Mouse (Mus musculus): ENCODE data around the gene Ppie.
"Not testable (repeated sequence)": the region's sequence is repeated elsewhere in the genome, so short reads cannot be mapped to it uniquely, and the experiment has no call there.

Gene Ppie

DNA sequence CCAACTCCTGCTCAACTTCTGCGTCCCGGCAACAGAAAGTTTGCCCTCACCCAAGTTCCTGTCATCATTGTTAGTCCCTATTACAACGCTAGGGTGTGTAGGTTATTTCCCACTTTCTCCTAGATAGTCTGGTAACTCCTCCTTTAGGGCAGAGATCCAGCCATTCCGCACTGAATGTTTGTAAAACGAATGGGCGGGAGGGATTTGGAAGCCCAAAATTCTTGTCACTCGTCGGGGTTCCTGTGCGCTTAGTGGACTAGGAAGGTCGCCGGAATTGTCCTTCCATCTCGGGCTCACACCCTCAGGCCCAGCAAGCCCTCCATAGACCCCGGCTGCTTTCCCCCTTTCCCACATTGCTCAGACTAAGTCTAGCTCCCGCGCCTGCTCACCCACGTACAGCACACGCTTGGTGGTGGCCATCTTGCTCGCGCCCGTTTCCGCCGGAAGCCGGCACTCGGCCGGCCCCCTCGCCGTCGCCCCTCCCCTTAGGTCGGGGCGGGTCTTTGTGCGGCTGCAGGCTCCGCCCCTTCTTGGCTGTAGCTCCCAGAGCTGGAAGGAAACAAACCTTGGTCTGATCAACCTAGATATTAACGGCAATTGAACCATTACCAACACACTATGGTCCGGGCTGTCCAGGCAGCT lies at the start of gene Ppie:
TSS of gene Ppie (minus strand) at position 439 of the 642 bp plus-strand sequence.
- DNase-seq: peak; percentile 92

DNA sequence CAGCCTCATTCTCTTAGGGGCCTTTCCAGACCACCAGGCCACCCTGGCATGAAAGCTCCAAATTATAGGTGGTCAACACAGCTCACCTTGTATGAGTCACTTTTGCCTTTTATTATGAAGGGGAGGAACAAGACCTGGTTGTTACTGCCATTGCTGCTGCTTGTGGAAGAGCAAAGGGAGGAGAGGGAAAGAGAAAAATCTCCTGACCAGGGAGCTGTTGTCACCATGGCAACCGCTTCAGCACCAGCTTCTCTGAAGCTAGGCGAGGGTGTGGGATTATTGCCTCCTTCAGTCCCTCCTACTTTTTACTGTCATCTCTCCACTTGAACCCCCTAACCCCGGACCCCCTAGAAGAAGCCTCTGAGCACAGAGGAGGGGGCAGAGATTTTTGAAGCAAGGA lies 45.1 kb upstream of the Ppie start:
- peak; percentile 42 for DNase-seq

DNA sequence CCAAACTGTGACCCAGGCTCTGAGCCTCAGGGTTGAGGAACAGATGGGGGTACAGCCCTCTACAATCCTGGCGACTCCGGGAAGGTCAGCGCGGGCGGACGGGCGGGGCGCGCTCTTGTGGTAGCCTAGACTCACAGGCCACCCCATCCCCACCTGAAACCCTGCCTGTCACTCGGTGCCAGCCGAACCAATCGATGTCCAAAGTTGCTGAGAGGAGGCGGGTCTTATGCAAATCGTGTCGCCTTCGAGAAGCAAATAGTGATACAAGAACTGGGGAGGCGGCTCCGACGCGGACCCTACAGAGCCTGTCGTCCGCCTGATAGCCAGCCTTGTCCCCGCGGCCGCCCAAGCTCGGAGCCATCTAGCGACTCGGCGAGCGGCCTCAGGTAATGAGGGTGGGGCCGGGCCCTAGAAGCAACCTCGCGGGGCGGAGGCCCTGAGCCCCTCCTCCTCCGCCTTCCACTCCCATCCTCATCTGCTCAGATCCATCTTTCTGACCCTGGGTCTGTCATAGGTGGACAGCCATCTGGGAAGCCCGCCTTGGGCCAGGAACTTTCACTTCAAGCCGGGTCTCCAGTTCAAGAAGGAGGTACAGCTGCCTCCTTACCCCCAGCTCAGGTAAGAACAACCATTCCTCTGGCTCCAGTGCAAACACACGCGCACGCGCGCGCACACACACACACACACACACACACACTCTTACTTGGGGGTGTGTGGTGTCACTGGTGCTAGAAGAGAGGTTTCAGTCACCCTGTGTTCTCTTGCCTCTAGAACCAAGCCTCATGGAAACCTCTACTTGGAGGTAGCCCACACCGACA lies 43.7 kb upstream of the Ppie start:
- peak; percentile 90 for DNase-seq

DNA sequence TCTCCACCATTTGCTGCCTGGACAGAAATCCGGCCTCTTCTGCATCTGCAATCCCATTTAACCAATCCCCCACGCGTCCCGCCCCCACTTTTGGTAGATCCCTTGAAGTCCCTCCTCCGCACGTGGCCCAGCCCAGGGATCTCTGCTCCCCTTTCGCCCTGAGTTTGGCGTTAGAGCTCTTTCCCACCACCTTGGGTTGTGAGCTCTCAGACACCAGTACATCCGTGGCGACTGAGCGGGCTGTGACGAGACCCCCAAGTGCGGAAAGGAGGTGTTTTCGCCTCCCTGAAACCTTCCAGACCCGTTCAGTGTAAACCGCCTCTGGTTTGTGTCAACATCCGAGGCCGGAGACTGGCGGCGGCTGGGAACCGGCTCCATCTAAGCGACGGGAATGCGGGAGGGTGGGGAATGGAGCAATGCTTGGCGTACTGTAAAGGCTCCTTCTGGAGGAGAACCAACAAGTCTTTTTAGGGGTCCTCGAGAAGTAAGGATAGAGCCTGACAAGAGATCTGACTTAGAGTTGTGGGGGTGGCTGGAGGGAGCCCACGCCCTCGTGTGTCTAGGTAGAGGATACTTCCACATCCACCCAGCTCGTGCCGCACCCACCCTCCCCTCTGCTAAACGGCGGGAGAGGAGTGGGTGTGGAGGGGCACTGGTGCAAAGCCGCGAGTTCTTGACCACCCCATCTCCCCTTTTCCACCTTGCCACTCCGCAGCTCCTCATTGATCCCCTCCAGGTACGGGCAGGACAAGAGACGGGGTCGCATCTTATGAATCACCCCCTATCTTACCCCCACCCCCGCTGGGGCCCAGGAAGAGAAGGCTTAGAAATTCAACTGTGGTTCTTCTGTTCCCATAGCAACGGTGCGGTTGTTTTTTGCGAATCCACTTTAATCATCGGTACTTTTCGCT lies 42.8 kb upstream of the Ppie start, which contains the start of gene Hpcal4:
TSS of gene Hpcal4 (plus strand) at position 900 of the 911 bp plus-strand sequence.
- DNase-seq: peak; percentile 66

DNA sequence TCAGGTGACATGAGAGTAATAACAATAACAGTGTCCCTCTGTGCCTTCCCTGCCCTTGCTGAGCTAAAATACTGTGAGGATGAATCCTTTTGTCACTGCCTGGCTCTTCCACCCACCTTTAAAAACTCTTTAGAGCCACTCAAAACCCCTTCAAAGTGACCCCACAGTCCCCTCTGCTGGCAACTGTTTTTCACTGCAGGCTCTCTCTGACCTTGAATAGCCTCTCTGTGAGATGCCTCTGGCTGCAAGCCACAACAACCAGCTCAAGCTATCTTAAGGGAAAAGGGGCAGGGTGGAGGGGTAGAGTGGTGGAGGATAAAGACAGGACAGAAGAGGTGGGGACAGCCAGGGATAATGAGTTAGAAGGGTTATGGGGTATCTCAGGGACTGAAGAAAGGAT lies 32.1 kb upstream of the Ppie start:
- DNase-seq: peak; percentile 42

DNA sequence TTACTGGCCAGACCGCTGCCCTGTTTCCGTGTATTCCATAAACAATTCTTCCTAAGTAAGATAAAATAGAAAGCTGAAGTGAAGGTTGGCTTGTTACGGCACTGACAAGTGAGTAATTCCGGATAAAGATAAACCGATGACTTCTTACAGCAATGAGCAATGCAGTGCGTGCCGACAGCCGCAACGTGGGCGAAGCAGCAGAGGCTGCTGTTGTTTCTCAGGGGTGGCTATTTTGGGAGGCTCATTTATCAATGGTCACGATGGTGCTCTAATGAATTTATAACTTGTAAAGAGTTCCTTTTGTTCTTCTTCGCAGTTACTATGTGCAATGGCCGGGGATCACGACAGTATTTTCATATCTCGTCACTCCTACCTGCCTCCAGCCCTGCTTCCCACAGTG lies 24.4 kb upstream of the Ppie start:
- DNase-seq: no peak

DNA sequence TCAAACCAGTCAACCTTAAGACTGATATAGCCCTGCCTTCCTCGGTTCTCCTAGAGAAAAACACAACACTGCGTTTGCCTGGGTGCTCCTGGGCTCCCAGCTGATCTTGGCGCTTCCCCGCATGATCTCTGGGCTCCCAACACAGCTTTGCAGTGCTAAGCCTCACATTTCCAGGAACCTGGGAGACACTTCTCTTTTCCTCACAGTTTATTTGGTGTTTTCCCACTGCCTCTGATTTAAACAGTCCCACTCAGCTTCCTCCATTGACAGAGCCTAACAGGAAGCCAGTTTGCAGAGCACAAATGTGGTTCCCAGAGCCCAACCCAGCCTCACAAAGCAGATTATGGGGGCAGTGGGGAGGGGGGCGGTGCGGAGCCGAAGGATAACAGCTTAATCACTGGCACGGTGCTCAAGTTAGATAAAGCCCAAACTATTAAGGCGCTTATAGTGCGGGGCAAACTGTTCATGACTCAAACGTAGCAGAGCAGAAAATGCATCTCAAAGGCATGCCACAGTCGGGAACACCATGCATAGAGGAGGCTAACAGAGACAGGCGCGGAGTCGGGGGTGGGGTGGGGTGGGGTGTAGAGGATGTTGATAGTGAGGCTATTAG lies 22.7 kb upstream of the Ppie start:
- peak; percentile 78 for DNase-seq

DNA sequence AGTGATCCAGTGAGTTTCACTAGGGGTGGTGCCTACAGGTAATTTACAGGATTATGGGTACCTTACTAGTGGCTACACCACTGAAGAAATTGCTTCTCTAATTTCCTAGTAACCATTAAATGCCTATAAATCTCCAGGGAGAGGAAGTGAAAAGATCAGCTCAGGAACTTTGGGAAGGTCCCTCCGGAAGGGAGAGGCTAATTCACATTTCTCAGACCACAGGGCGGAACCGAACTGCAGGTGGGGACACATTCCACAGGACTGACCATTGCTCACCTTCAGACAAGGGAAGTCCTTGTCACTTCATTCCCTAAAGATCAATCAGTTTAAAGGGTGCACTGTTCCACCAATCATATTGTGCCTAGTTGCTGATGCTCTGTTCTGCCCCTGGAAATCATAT lies 21.5 kb upstream of the Ppie start:
- not testable (repeated sequence) for DNase-seq

DNA sequence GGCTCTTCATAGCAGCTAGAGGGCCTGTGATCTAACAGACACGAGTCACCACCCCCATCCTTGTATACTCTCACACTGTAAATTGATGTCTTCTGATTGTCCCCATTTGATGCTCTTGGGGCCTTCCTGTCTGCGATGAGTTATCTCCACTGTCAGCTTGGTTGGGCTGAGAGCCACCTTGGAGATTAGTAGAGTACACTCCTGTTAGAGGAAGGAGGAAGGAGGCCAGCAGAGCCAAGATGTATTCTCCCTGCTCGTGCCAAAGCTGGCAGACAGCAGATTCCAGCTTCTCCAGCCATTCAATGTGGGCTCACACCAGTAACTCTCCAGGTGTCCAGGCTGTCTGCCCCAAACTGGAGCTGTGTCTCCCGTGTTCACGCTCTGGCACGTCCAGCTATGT lies 20.8 kb upstream of the Ppie start:
- no peak for DNase-seq

DNA sequence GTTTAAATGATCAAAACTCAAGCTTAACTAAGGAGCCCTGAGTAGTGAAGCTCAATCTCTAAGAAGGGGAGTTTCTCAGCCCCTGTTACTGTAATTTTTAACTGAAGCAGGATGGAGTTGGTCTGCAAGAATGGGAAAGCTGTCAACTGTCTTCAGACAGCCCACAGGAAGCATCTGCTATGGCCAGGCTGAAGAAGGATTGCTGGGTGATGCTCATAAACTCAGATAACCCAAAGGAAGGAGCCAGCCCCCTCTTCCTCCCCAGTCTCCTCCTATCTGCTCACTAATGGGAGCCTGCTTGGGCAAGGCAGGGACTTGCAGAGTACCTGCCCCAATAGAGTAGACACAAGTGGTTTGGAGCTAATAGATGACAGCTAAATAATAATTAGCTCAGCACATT lies 16.1 kb upstream of the Ppie start:
- DNase-seq: no peak

DNA sequence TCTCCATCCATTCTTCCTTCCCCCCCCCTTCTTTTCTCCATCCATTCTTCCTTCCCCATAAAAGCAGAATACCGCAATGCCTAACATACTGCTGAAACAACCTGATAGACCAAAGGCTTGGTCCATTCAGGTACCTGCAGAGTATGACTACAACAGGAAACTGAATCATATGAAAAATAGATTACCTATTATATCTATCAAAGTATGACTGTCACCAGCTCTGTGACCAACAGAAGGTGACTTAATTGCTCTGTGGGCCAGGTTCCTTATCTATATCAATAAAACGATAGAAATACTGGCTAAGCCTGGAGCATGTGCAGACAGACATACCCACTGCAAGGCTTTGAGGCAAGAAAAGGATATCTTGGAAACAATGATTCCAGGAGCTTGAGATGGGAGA lies 15.7 kb upstream of the Ppie start:
- no peak for DNase-seq

DNA sequence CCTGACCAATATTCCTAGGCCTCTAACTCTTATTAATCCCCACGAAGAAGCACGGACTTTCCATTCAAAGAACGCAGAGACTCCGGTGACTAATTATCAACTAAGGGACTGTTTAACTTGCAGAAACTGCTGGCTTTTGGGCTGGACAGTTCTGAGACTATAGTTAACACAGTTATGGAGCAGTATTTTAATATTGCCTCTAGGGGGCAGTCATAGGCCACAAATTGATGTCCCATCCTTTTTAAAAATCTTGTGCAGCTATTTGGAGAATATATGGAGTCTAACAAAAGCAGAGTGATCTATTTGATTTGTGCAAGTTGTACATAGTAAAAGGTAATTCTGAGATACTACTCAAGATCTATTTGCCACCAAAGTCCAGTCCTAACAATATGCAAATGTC lies 15.3 kb upstream of the Ppie start:
- DNase-seq: peak; percentile 68

DNA sequence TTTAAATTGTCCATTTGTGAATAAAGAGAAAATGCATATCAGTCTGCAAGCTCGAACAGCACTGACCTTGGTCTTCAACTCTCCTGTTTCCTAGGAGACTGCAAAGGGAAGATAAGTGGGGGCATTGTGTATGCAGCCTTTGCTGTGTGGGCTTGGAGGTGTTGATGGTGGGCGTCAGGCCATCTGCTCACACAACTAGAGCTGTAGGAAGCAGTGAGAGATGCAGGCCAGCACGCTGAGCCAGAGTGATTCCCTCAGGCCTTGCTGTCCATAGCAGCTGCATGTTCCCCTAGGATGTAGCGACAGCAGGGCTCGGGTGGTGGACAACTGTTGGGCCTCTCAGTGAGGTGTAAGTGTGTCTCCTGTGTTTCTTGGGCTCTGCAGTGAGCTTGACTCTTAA lies 13.2 kb upstream of the Ppie start:
- DNase-seq: peak; percentile 67

DNA sequence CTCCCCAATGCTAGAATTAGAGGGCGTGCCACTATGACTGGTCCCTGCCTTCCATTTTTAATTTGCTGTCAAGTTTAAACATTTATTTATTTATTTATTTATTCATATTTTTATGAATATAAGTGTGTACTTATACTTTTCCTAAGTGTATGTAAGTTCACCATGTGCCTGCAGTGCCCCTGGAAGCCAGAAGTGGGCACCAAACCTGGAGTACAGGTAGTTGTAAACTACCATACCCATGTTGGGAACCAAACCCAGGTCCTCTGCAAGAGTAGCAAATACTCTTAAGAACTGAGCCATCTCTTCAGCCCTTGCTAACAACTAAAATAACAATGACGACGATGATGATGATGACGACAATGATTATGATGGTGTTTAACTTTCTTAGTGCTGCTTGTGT lies 12.3 kb upstream of the Ppie start:
- no peak for DNase-seq

DNA sequence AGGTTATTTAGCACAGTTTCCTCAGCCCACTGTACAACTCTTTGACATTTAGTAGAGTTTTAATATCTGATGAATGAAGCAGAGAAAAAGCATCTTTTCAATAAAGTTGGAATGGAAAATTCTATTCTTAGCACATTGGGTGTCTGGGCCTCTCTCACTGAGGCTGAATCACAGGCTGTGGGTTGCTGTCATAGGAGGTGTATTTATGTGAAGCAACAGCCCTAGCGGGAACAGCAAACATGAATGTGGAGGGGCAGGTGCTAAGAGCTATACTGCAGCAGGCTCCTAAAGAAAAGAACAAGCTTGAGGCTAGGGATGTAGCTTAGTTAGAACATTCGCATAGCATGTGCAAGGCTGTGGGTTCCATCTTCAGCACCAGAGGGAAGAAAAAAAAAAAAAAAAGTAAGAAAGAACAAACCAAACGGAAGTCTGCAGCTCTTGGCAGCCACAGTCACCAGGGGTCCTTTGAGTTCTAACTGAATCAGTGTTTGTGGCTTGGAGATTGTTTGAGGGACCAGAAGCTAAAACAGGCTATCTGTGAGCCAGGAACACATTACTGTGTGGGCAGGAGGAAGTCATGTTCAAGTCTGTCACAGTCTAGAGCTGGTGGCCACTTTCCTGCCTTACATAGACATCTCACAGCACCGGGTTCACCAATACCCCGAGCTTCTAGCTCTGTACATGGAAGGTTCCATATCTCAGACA lies 7.8 kb upstream of the Ppie start:
- no peak for DNase-seq

DNA sequence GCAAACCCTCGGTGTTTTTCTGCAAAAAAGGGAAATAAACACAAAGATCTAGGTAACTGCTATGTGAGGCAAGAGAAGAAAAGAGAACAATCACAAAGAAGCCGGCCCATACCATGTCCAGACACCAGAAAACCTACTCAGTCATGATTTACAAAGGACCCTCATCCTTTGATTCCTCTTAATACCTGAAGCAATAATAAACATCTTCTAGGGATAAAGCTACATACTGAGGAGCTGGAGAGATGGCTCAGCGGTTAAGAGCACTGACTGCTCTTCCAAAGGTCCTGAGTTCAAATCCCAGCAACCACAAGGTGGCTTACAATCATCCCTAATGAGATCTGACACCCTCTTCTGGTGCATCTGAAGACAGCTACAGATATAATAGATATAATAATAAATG lies 2.2 kb downstream of the Ppie start:
- DNase-seq: no peak

DNA sequence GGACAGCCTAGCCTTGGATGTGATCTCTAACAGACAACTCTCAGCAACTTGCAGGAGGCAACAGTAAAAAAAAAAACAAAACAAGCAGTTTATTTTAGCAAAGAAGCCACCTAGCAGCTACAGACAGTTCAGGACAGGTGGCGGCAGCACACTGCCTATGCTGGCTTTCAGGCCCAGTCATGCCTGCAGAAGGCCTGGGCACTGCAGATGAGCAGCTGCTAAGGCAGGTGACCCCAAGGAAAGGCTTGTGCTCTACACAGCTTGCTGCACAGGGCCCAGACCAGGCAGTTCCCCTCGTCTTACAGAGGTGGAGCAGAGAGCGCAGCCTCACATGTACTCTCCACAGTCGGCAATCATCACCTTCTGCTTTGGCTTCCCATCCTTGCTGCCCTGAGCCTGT lies 12.7 kb downstream of the Ppie start:
- no peak for DNase-seq

DNA sequence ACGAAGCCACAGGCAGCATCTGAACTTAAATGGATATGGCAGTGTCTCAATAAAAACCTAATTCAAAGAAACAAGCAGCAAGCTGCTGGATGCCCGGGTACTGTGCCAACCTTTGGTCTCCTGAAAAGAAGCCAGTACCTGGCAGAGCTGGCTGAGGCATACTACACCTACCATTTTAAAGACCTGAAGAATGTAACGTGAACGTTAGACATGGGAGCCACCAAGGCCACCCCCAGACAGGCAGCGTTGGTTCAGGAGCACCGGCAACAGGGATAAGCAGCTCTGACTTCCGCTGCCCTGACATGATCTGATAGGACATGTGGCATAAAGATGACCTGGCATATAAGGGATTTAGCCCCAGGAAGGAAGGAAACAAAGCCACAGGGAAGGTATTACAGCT lies 13.1 kb downstream of the Ppie start:
- DNase-seq: no peak

DNA sequence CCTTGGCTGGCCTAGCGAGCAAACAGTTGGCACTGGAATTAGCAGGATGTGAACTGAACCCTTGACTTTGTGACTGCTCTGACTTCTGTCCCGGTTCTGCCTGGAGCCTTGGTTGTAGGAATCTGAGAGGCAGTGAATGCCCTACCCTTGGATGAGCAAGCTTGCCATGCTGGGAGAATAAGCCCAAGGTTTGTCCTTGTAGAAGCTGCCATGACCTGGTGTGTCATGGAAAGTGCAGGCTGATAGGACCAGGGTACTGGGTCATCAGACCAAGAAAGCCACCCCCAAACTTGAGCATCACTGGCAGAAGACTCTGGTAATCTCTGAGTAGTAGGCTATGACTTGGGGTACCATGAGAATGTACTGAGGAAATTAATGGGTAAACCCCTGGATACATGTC lies 18.5 kb downstream of the Ppie start:
- DNase-seq: no peak

DNA sequence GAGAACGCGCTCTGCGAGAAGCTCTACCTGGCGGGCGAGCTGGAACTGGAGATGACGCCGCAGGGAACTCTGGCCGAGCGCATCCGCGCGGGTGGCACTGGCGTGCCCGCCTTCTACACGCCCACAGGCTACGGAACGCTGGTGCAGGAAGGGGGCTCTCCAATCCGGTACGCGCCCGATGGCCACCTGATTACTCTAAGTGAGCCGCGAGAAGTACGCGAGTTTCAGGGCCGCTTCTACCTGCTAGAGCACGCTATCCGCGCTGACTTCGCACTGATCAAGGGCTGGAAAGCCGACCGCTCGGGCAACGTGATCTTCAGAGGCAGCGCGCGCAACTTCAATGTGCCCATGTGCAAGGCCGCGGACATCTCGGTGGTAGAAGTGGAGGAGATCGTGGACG lies 23.1 kb downstream of the Ppie start:
- peak; percentile 48 for DNase-seq

DNA sequence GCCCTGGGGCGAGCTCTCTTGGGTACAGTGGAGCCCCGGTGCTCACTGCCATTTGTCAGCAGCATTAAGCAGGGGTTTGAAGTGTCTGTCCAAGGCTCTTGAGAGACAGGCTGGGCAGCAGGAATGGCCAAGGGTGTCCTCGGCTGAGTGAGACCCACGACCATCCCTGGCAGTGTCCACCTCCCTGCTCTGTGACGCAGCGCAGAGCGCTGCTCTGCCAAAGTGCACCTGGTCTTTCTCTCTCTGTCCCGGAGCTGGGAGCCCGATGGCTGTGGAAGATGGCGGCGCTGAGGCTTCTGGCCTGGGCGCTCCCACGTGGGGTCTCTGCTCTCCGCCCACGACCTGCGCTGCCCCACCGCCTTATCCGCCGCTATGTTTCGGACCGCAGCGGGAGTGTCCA lies 23.7 kb downstream of the Ppie start, which contains the start of gene Oxct2b:
TSS of gene Oxct2b (plus strand) at position 256 of the 400 bp plus-strand sequence.
- peak; percentile 43 for DNase-seq

DNA sequence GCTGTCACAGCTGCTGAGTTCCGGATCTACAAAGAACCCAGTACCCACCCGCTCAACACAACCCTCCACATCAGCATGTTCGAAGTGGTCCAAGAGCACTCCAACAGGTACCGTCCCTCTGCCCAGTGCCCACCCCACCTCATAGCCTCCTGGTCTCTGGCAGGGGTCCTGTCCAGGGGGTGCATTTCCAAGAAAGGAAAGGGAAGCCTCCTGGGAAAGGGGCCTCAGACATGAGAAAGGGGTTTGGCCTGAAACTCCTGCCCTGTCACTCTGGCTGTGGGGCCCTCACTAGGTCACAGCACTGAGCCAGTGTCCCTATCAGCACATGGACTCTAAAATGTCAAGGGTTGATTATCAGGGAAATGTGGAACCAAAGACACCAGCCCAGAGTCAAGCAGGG lies 25.1 kb downstream of the Ppie start:
- DNase-seq: not testable (repeated sequence)
